Mouse (Mus musculus): ENCODE data around the gene Zfp385b.

DNA sequence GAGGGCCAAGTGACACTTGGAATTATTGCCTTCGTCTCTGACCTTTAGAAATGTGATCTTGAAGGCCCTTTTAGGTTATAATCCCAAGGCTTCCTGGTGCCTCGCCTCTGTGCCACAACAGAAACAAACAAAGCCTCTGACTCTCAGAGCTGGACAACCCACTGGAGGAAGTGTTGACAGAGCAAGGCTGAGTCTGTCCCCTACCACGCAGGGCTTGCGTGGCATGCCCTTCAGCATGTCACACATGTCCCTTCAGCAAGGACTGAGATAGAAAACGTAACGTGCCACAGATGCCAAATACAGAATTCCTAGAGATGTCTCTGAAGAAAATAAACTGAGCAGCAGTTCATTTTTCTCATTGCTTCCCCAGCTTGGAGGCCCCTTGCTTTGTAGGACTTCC, 310.7 kb downstream of the Zfp385b start:
- TF ChIP-seq CTCF (IDR thresholded peaks at IDR 0.05; ENCODE audit: low read depth, low read length) = no peak
- no peak for TF ChIP-seq POLR2A (IDR thresholded peaks at IDR 0.05; ENCODE audit: extremely low read depth, insufficient read depth, low read length)
